Mouse (Mus musculus): ENCODE results near the gene BC049762.

DNA sequence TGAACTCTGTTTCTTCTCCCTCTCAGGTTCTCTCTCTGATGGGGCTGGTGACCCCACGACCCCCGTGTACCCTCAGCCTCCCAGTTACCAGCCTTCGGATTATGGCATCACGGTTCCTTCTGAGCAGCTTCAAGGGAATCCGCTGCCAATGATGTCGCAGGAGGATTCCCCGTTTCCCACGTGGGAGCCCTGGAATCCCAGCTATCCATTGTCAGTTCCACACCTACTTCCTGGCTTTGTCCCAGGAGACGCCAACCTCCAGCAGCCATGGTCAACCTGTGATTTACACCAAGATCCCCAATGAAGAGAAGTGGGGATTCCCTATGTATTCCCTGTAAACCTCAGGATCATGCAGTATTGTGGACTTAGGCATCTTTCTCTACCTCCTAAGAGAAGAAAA lies 28.2 kb downstream of the BC049762 start:
- TF ChIP-seq POLR2A (IDR thresholded peaks at IDR 0.05; ENCODE audit: control insufficient read depth, low read depth, low read length) = no peak
- TF ChIP-seq CTCF (IDR thresholded peaks at IDR 0.05; ENCODE audit: control insufficient read depth, insufficient read depth, insufficient replicate concordance, low read depth, low read length) = no peak

Data from testis, adult 2 months (tissue).